Mouse (Mus musculus) erythroblast, embryonic 14.5 days (primary cell): ENCODE measurements around the gene Fam187b. TPM values are rescaled to one million over a fixed set of nuclear protein-coding genes. Genes with fewer than 3 reads are reported as not detected.

Source experiments
- H3K27me3 ChIP-seq: 2 replicates; pipeline ENCODE4 v1.6.1; 2012; ENCODE audit warnings: inconsistent platforms; ENCODE audit not compliant: control insufficient read depth
- H3K36me3 ChIP-seq: 2 replicates; pipeline ENCODE4 v1.6.1; 2012; ENCODE audit warnings: mild to moderate bottlenecking, inconsistent platforms; ENCODE audit not compliant: control insufficient read depth
- H3K4me1 ChIP-seq: 2 replicates; pipeline ENCODE4 v1.6.1; 2012; ENCODE audit warnings: inconsistent platforms; ENCODE audit not compliant: control insufficient read depth
- H3K4me3 ChIP-seq: replicated peaks from 2 replicates; pipeline ENCODE3; 2012; ENCODE audit warnings: moderate library complexity, mild to moderate bottlenecking, inconsistent platforms
- H3K9me3 ChIP-seq: 2 replicates; pipeline ENCODE4 v1.6.1; 2012; ENCODE audit warnings: low read length, inconsistent platforms, mixed read lengths; ENCODE audit not compliant: control insufficient read depth
- GATA1 ChIP-seq: IDR thresholded peaks from 2 replicates; pipeline ENCODE4 v1.6.1; 2012; ENCODE audit warnings: low read length, inconsistent platforms, mixed read lengths
- TAL1 ChIP-seq: IDR thresholded peaks from 3 replicates; pipeline ENCODE4 v1.6.1; 2012; ENCODE audit warnings: low read length, inconsistent platforms, mixed read lengths
- polyA plus RNA-seq: library from polyadenylated mRNA; stranded (reverse); fragments of >175 nt; gene quantifications from 2 replicates; pipeline ENCODE4 v1.2.3, GENCODE M21; 2012

Gene Fam187b
- polyA plus RNA-seq, 1 experiment, result not detected

DNA sequence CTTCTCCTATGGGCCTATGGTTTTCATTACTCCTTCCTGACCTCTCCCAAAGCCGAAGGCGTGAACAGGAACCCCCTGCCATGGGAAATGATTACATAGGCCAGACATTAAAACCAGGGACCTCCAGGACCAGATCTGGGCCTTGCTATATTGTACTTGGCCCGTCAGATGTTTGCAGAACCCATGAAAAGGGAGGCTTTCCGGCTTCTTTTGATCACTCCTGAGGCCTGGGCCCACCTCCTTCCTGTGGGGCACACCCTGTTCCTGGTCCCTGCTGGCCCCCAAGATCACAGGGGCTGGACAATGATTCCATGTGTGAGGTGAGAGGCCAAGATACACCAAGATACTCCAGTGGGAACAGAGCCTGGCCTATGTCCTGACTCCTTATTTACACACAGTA is 4.4 kb upstream of the Fam187b start:
- H3K4me3 ChIP-seq, result no peak overlapping the region
- peaks cover 23% of the 10 kb centered on the region for H3K27me3 ChIP-seq
- peaks cover 3% of the 10 kb centered on the region; the same call in 1 of the 2 replicates for H3K36me3 ChIP-seq
- H3K9me3 ChIP-seq, result no peaks in the 10 kb centered on the region; the same call in 1 of the 2 replicates
- no peak for TF ChIP-seq TAL1
- no peak for TF ChIP-seq GATA1
- H3K4me1 ChIP-seq, result peaks cover 9% of the 10 kb centered on the region

DNA sequence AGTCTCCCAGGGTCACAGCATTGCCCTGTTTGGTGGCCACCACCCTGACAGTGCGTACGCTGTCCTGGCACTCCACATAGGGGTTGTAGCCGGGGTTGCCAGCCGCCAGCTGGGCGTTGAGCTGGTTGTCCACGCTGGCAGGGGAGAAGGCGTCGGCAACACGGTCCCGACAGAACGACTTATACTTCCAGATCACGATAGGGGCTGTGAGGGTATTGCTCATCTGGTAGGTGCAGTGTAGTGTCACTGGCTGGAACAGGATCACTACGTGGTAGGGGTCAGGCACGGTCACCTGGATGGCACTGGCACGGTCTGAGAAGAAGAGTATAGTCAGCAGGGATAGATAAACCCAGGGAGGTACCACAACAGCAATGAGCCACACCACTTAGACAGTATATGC is 1.7 kb upstream of the Fam187b start:
- TF ChIP-seq GATA1, result no peak
- TF ChIP-seq TAL1, result no peak
- peaks cover 2% of the 10 kb centered on the region; the same call in 1 of the 2 replicates for H3K36me3 ChIP-seq
- no peaks in the 10 kb centered on the region; the same call in 1 of the 2 replicates for H3K9me3 ChIP-seq
- no peak overlapping the region for H3K4me3 ChIP-seq
- H3K27me3 ChIP-seq, result peaks cover 23% of the 10 kb centered on the region
- H3K4me1 ChIP-seq, result peaks cover 7% of the 10 kb centered on the region

DNA sequence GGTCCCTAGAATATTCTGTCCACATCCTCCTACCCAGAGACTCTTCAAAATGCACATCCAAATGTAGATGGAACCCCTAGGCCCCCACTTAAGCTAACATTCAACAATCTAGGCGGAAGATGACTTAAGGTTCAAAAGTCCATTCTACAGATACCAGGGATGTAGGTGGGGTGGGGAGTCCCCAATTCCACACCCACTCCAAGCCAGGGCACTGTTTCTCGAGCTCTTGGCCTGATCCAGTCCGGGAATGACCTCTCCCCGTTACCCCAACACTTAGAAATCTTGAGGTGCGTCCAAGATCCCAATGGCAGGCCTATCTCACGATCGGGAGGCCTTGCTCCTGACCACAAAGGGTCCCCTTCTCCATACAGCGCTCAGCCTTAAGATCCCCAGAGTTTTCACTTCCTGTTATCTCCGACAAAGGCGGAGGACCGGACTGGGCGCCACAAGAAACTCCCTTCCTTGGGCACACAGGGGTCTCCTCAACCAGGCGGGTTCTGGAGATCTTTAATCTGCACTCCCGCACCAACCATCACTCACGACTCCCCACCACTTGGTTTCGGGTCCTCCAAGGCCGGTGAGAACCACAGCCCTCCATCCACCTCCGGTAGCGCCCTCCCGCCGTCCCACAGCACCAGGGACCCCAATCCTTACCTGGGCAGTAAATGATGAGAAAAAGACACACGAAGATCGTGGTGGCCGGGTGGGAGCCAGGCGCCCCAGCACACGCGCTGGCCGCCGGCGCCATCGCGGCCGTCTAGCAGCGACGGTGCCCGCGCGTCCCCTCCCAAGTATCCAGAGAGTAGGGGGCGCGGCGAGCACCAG is 952 bp upstream of the Fam187b start:
- Histone ChIP-seq H3K27me3 (peaks cover 23% of the 10 kb centered on the region), H3K4me3 (peak overlapping the region; percentile 55), H3K9me3 (no peaks in the 10 kb centered on the region; the same call in 1 of the 2 replicates), H3K36me3 (peaks cover 2% of the 10 kb centered on the region; the same call in 1 of the 2 replicates), H3K4me1 (peaks cover 7% of the 10 kb centered on the region)
- TF ChIP-seq TAL1, result no peak
- no peak for TF ChIP-seq GATA1

DNA sequence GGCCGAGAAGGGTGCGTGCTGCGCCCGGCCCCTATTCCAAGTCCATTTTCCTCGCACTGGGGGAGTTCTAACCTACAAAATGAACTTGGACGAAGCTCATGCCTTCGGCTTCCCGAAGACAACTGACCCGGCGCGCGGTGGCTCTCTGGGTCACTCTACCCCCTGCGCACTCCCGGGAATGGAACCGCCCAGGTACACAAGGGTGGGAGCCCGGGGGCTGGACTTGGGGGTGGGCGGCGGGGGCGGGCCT is 414 bp upstream of the Fam187b start, which contains the start of gene Lsr:
Lsr (minus strand) TSS at position 214 of the 250 bp plus-strand sequence.
- TF ChIP-seq TAL1 (no peak), GATA1 (no peak)
- H3K4me1 ChIP-seq, result peaks cover 7% of the 10 kb centered on the region
- H3K27me3 ChIP-seq, result peaks cover 23% of the 10 kb centered on the region

DNA sequence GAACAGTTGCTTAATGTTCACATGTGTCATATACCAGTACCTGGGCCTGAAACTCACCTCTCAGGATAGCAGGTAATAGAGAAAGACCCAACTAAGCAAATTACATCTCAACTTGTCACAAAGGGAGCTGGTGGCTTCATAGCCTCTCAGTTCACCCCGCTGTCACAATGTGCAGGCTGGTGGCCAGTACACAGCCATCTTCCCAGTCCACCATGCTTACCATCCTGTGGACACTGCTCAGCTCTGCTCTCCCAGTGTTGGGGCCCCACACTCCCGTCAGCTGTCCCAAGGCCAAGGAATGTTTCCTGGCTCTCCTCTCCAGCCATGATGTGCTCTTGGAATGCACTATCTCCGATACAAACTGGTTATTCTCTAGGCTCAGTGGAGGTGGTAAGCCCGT is 8.1 kb downstream of the Fam187b start:
- Histone ChIP-seq H3K9me3 (no peaks in the 10 kb centered on the region), H3K4me1 (no peaks in the 10 kb centered on the region), H3K4me3 (no peak overlapping the region), H3K27me3 (no peaks in the 10 kb centered on the region), H3K36me3 (no peaks in the 10 kb centered on the region)
- TF ChIP-seq TAL1, result no peak
- no peak for TF ChIP-seq GATA1

More for the DNA sequence above, 414 bp upstream of the Fam187b start, which contains the start of gene Lsr:
- H3K36me3 ChIP-seq, result peaks cover 2% of the 10 kb centered on the region; the same call in 1 of the 2 replicates
- H3K9me3 ChIP-seq, result no peaks in the 10 kb centered on the region; the same call in 1 of the 2 replicates
- H3K4me3 ChIP-seq, result peak within 1 kb of the TSS; percentile 55

DNA sequence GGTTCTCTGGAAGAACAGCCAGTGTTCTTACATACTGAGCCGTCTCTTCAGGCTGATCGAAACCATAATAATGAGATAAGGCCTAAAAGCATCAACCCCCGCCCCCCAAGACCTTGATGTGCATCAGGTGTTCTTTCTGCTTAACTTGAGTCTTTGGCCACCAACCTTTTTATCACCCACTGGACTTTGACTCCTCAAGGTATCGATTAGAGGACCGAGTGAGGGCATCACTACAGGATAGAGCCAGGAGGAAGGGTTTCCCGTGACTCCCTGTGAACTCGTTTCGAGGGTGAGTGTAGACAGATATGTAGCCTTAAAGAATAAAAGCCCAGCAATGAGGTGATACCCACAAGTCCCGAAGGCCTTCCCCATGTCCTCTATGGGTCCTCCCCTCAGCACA is 11.8 kb downstream of the Fam187b start:
- Histone ChIP-seq H3K9me3 (no peaks in the 10 kb centered on the region), H3K36me3 (no peaks in the 10 kb centered on the region), H3K4me1 (no peaks in the 10 kb centered on the region), H3K27me3 (no peaks in the 10 kb centered on the region), H3K4me3 (no peak overlapping the region)
- TF ChIP-seq TAL1 (no peak), GATA1 (no peak)

DNA sequence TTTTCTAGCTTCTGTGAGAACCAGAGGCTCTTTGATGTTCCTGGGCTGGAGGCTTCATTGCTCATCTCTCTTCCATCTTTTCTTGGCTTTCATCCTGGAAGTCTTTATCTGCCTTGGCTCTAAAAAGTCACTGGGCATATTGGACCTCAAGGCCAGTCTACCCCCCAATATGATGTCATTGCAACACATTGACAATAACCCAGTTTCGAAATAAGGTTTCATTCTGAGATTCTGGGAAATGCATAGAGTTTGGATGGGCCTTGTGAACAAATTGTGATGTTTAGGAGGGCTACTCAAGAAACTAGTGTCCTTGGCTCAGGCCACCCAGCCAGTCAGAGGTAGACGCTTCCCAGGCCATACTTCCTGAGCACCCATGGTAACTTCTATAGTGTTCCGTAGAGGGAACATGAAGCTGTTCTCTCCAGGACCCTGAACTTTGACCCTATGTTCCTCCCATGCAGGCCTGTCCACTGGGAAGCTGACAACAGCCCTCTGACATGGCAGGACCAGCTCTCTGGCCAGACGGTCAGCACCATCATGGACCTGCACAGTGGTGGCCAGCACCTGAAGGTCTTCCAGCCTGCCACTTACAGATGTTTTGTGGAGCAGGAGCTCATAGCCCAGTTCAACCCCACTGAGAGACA is 15.1 kb downstream of the Fam187b start:
- no peaks in the 10 kb centered on the region for H3K36me3 ChIP-seq
- no peak overlapping the region for H3K4me3 ChIP-seq
- no peaks in the 10 kb centered on the region for H3K9me3 ChIP-seq
- no peak for TF ChIP-seq TAL1
- no peak for TF ChIP-seq GATA1
- H3K4me1 ChIP-seq, result no peaks in the 10 kb centered on the region
- no peaks in the 10 kb centered on the region for H3K27me3 ChIP-seq

DNA sequence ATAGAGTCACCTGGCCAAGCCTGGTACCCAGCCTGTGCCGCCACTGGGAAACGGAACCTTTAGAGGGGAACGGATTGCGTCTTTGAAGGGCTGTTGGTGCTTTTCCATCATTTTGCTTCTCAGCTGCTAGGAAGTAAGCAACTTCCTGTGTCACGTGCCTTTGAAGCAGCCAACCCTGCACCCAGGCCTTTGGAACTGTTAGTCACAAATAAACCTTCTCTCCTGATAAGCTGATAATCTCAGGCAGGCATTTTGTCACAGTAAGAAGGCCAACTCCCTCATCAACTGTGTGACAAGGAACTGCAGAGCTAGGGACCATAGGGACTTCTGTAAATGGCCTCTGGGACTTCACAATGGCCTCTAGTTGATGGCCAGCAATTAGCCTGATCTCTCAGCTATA is 18.6 kb downstream of the Fam187b start:
- Histone ChIP-seq H3K4me1 (no peaks in the 10 kb centered on the region), H3K9me3 (0 out of 2 replicates have a peak, but pooled peaks cover 2% of the 10 kb centered on the region), H3K27me3 (no peaks in the 10 kb centered on the region), H3K36me3 (no peaks in the 10 kb centered on the region), H3K4me3 (no peak overlapping the region)
- TF ChIP-seq GATA1, result no peak
- TF ChIP-seq TAL1, result no peak

DNA sequence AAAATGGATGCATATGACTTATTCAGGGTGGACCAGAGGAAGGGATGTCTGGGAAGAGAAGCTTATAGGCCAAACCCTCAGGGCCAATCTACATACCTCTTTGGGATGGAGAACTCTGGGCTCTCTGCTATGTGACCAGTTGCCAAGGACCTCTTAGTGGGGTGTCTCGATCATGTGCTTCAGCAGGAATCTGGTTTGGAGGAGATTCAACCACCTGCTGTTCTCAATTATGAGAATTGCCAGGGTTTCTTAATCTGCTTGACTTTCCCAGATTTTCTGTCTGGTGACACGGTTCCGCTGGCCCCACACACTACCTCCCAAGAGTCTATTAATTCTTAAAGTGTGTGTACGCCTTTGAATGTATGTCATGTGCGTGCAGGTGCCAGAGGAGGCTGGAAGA is 20.4 kb downstream of the Fam187b start:
- H3K4me1 ChIP-seq, result no peaks in the 10 kb centered on the region
- H3K4me3 ChIP-seq, result no peak overlapping the region

More for the DNA sequence above, 20.4 kb downstream of the Fam187b start:
- Histone ChIP-seq H3K36me3 (no peaks in the 10 kb centered on the region), H3K9me3 (0 out of 2 replicates have a peak, but pooled peaks cover 2% of the 10 kb centered on the region), H3K27me3 (no peaks in the 10 kb centered on the region)
- no peak for TF ChIP-seq GATA1
- no peak for TF ChIP-seq TAL1
